In genomic region chr1:180384486-180384885, GRCm38 (mm10) we compare ENCODE assay signal across 15 mouse cellular contexts. TPM values are rescaled to one million over a fixed set of nuclear protein-coding genes. Genes with fewer than 3 reads are reported as not detected.
DNase-seq lines count a peak whose midpoint lies in the region; ATAC-seq and TF ChIP-seq lines count a peak whose summit lies in the region.
"Had no signal": no experiment of that assay in that cellular context is flagged by ENCODE, and none has a peak within 500 bp of the region (broad histone marks: within the 10 kb centered on the region; RNA-seq: fewer than 3 reads in every experiment).

No protein-coding gene starts in this region.

- TF ChIP-seq POLR2A in small intestine, adult 2 months (IDR thresholded peaks at IDR 0.05; ENCODE audit: low read depth, low read length): no peak

- H3K4me1 ChIP-seq in heart, embryonic 12.5 days (replicated peaks): peaks cover 47% of the 10 kb centered on the region
- H3K4me1 ChIP-seq in heart, embryonic 11.5 days (ENCODE audit: control insufficient read depth, insufficient read depth, low read length): peaks cover 26% of the 10 kb centered on the region
- peaks cover 34% of the 10 kb centered on the region for H3K4me1 ChIP-seq in intestine, embryonic 16.5 days (ENCODE audit: control insufficient read depth, insufficient read depth, low read length)
- peaks cover 18% of the 10 kb centered on the region for H3K4me1 ChIP-seq in small intestine, adult 2 months (ENCODE audit: control insufficient read depth, insufficient read depth, insufficient read length, low read length)

- no peak overlapping the region for H3K9ac ChIP-seq in heart, embryonic 12.5 days
- H3K9ac ChIP-seq in heart, embryonic 11.5 days (ENCODE audit: low read depth, low read length): no peak overlapping the region
- 0 out of 2 replicates have a peak overlapping the region, but pooled peaks have one; percentile 15 for H3K9ac ChIP-seq in intestine, embryonic 16.5 days (ENCODE audit: low read depth, low read length)
- H3K9ac ChIP-seq: lung, embryonic 14.5 days had no signal

- H3K27ac ChIP-seq in heart, embryonic 12.5 days (ENCODE audit: poor library complexity, severe bottlenecking): peak overlapping the region; percentile 13; the same call in 1 of the 2 replicates
- H3K27ac ChIP-seq in heart, embryonic 11.5 days (ENCODE audit: low read depth, low read length): no peak overlapping the region
- H3K27ac ChIP-seq in intestine, embryonic 16.5 days (ENCODE audit: low read length): peak overlapping the region; percentile 40; the same call in 1 of the 2 replicates
- peak overlapping the region; percentile 40; the same call in 1 of the 2 replicates for H3K27ac ChIP-seq in small intestine, adult 2 months (ENCODE audit: insufficient read depth, low read depth, low read length)

- H3K4me3 ChIP-seq in heart, embryonic 12.5 days: no peak overlapping the region
- H3K4me3 ChIP-seq in heart, embryonic 11.5 days (ENCODE audit: low read depth, low read length): no peak overlapping the region
- no peak overlapping the region for H3K4me3 ChIP-seq in intestine, embryonic 16.5 days (ENCODE audit: low read length)
- peak overlapping the region; percentile 3; the same call in 1 of the 2 replicates for H3K4me3 ChIP-seq in small intestine, adult 2 months (ENCODE audit: low read depth, low read length)

- no peak for TF ChIP-seq CTCF in small intestine, adult 2 months (IDR thresholded peaks at IDR 0.05; ENCODE audit: extremely low read depth, insufficient read length, insufficient replicate concordance, low read depth, low read length)

- DNase-seq in ovary, adult 18-20 months (ENCODE audit: low spot score): peak; percentile 81
- no peak for DNase-seq in ovary, postnatal 14 days (ENCODE audit: low spot score)
- no peak for DNase-seq in gastrocnemius, postnatal 14 days
- no peak for DNase-seq in embryo, embryonic 10 days (ENCODE audit: low spot score)
- DNase-seq: cerebellum, postnatal 10 days; gastrocnemius, postnatal 10 days; lung, embryonic 14.5 days; retina, postnatal 1 day; thymus, postnatal 14 days had no signal

- no peak overlapping the region for H3K4me2 ChIP-seq in heart, embryonic 12.5 days
- no peak overlapping the region for H3K4me2 ChIP-seq in heart, embryonic 11.5 days
- peak overlapping the region; percentile 10 for H3K4me2 ChIP-seq in intestine, embryonic 16.5 days (ENCODE audit: low read depth, low read length)
- H3K4me2 ChIP-seq: lung, embryonic 14.5 days had no signal

- 49% methylated on average over 10 of the region's 10 CpGs for WGBS in heart, embryonic 12.5 days
- WGBS in heart, embryonic 11.5 days (ENCODE audit: insufficient replicate concordance): 48% methylated on average over 10 of the region's 10 CpGs
- WGBS in intestine, embryonic 16.5 days: 33% methylated on average over 10 of the region's 10 CpGs
- 30% methylated on average over 10 of the region's 10 CpGs for WGBS in small intestine, adult 2 months

- no peak for ATAC-seq in heart, embryonic 12.5 days (ENCODE audit: insufficient number of reproducible peaks, low FRiP score)
- ATAC-seq in heart, embryonic 11.5 days (replicated peaks; ENCODE audit: insufficient number of reproducible peaks, low FRiP score, low TSS enrichment): no peak
- ATAC-seq in intestine, embryonic 16.5 days: peak; percentile 17
- ATAC-seq: hindbrain, embryonic 16.5 days had no signal

- no peaks in the 10 kb centered on the region for H3K27me3 ChIP-seq in heart, embryonic 12.5 days (replicated peaks)
- H3K27me3 ChIP-seq in heart, embryonic 11.5 days (ENCODE audit: control insufficient read depth, insufficient read depth, low read length): no peaks in the 10 kb centered on the region
- no peaks in the 10 kb centered on the region for H3K27me3 ChIP-seq in intestine, embryonic 16.5 days (replicated peaks; ENCODE audit: control insufficient read depth, insufficient read depth, low read length)
- no peaks in the 10 kb centered on the region for H3K27me3 ChIP-seq in small intestine, adult 2 months (ENCODE audit: control insufficient read depth, insufficient read depth, low read length)
- H3K27me3 ChIP-seq: CH12.LX had no signal

- intact Hi-C loops in gastrocnemius, postnatal 14 days (cut with DNase I; ENCODE audit: low total_unique reads): loop anchor here (10.0 kb wide), 1 partner anchor 50 kb away; the partner anchor contains the start of gene Itpkb

- H3K9me3 ChIP-seq in heart, embryonic 12.5 days (replicated peaks): no peaks in the 10 kb centered on the region
- H3K9me3 ChIP-seq in heart, embryonic 11.5 days (replicated peaks; ENCODE audit: control insufficient read depth, low read length): no peaks in the 10 kb centered on the region
- no peaks in the 10 kb centered on the region for H3K9me3 ChIP-seq in intestine, embryonic 16.5 days (ENCODE audit: control insufficient read depth, low read length)

- H3K36me3 ChIP-seq in heart, embryonic 12.5 days: no peaks in the 10 kb centered on the region
- H3K36me3 ChIP-seq in heart, embryonic 11.5 days (ENCODE audit: control insufficient read depth, insufficient read depth, low read length): no peaks in the 10 kb centered on the region
- H3K36me3 ChIP-seq in intestine, embryonic 16.5 days (ENCODE audit: control insufficient read depth, insufficient read depth, low read length): no peaks in the 10 kb centered on the region
- no peaks in the 10 kb centered on the region for H3K36me3 ChIP-seq in small intestine, adult 2 months (ENCODE audit: control insufficient read depth, insufficient read depth, low read length)

RNA-seq across cellular contexts. Expression of gene Itpkb, which starts 54.2 kb away (rescaled TPM):
- 7.2 and 9.1 TPM in 2 replicates for polyA plus RNA-seq in heart, embryonic 12.5 days (2016; fragmentation: Nextera tagmentation; extraction: Ambion mirVana)
- polyA plus RNA-seq in heart, embryonic 11.5 days (2014; fragmentation: Nextera tagmentation; extraction: Ambion mirVana): 3.2 and 4.0 TPM in 2 replicates
- polyA plus RNA-seq in intestine, embryonic 16.5 days (2015; fragmentation: Nextera tagmentation; extraction: Ambion mirVana): 5.1 TPM in 2 replicates
- 4.4 and 6.0 TPM in 2 replicates for polyA plus RNA-seq in small intestine, adult 2 months (2012; rRNA removed)
- 10 to 100 TPM; 27.6 to 28.6 TPM for total RNA-seq in gastrocnemius, postnatal 14 days (2021)
